In the genomic region with DNA sequence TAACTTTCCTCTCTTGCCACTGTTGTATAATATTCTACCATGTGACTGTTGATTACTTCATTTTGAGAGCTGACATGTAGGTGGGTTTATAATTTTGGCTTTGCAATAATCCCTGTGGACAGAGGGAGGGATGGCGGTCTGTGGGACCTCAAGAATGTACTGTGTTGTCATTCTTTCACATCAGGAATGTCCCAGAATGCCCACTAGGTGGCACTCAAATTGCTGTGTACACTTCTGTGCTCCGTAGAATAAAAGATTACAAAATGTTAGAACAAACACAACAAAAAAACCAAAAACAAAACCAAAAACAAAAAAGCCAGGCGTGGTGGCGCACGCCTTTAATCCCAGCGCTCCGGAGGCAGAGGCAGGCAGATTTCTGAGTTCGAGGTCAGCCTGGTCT, we compare ENCODE assay signal across 9 mouse cellular contexts. TPM values are rescaled to one million over a fixed set of nuclear protein-coding genes. Genes with fewer than 3 reads are reported as not detected.
A peak's percentile ranks its signal among the peaks of the same experiment; 100 is the strongest.
DNase-seq lines count a peak whose midpoint lies in the region; ATAC-seq and TF ChIP-seq lines count a peak whose summit lies in the region.
"Had no signal": no experiment of that assay in that cellular context is flagged by ENCODE, and none has a peak within 500 bp of the region (broad histone marks: within the 10 kb centered on the region; RNA-seq: fewer than 3 reads in every experiment).

No protein-coding gene starts in this region.

- no peak overlapping the region for H3K27ac ChIP-seq in hindbrain, embryonic 14.5 days
- no peak overlapping the region for H3K27ac ChIP-seq in hindbrain, embryonic 10.5 days
- H3K27ac ChIP-seq in CH12.LX (ENCODE audit: insufficient read depth, low read depth), result no peak overlapping the region
- no peak overlapping the region for H3K27ac ChIP-seq in liver, embryonic 14.5 days
- H3K27ac ChIP-seq in forebrain, embryonic 11.5 days (ENCODE audit: low read depth, low read length), result no peak overlapping the region
- H3K27ac ChIP-seq: neural tube, embryonic 13.5 days had no signal

- TF ChIP-seq CTCF in CH12.LX (conservative IDR thresholded peaks at IDR 0.05 in 1 of 2, IDR thresholded peaks at IDR 0.05 in 1 of 2; ENCODE audit: low read depth in 2 of 2, low read length in 2 of 2), result peak; percentile 52 to 75
- peak; percentile 68 for TF ChIP-seq CTCF in liver, embryonic 14.5 days (IDR thresholded peaks at IDR 0.05; ENCODE audit: low read depth)

- H3K9me3 ChIP-seq in hindbrain, embryonic 14.5 days (ENCODE audit: control insufficient read depth, low read length), result no peaks in the 10 kb centered on the region
- 0 out of 2 replicates have a peak, but pooled peaks cover 7% of the 10 kb centered on the region for H3K9me3 ChIP-seq in hindbrain, embryonic 10.5 days
- H3K9me3 ChIP-seq in CH12.LX (replicated peaks; ENCODE audit: low read length), result peaks cover 5% of the 10 kb centered on the region
- H3K9me3 ChIP-seq in liver, embryonic 14.5 days (ENCODE audit: control insufficient read depth, low read length), result no peaks in the 10 kb centered on the region
- no peaks in the 10 kb centered on the region for H3K9me3 ChIP-seq in forebrain, embryonic 11.5 days (ENCODE audit: control insufficient read depth, low read length)

- H3K4me3 ChIP-seq in hindbrain, embryonic 14.5 days (replicated peaks; ENCODE audit: low read length), result no peak overlapping the region
- no peak overlapping the region for H3K4me3 ChIP-seq in hindbrain, embryonic 10.5 days
- no peak overlapping the region for H3K4me3 ChIP-seq in CH12.LX (replicated peaks in 1 of 3; ENCODE audit: low read depth in 2 of 3, low read length in 2 of 3, poor library complexity in 1 of 3)
- no peak overlapping the region for H3K4me3 ChIP-seq in liver, embryonic 14.5 days (ENCODE audit: insufficient read depth in 1 of 2, low read depth in 2 of 2, low read length in 2 of 2)
- no peak overlapping the region for H3K4me3 ChIP-seq in forebrain, embryonic 11.5 days (ENCODE audit: low read depth, low read length)
- H3K4me3 ChIP-seq: neural tube, embryonic 13.5 days had no signal

- no peak overlapping the region for H3K4me2 ChIP-seq in hindbrain, embryonic 14.5 days (replicated peaks)
- H3K4me2 ChIP-seq in CH12.LX (ENCODE audit: insufficient read depth, low read depth, poor library complexity, severe bottlenecking), result no peak overlapping the region
- H3K4me2 ChIP-seq in liver, embryonic 14.5 days (ENCODE audit: low read depth), result no peak overlapping the region
- H3K4me2 ChIP-seq in forebrain, embryonic 11.5 days (ENCODE audit: low read depth, low read length, severe bottlenecking), result no peak overlapping the region
- H3K4me2 ChIP-seq: neural tube, embryonic 13.5 days had no signal

- peak; percentile 26 for DNase-seq in hindbrain, embryonic 14.5 days (ENCODE audit: low spot score)
- DNase-seq in hindbrain, embryonic 10.5 days (ENCODE audit: low spot score), result no peak
- DNase-seq in CH12.LX (ENCODE audit: extremely low read depth), result peak; percentile 37
- no peak for DNase-seq in liver, embryonic 14.5 days (ENCODE audit: low read depth in 3 of 3, low spot score in 3 of 3)
- DNase-seq in thymus, postnatal 4 days, result peak; percentile 50
- no peak for DNase-seq in forebrain, embryonic 11.5 days (ENCODE audit: low spot score)
- no peak for DNase-seq in spleen, postnatal 14 days (ENCODE audit: low spot score in 2 of 2)

- dilution Hi-C loops in CH12.LX (cut with MboI; ENCODE audit: extremely low pct_ligation_motif_present, extremely low pct_unique_long_range_greater_than_20kb, low sequenced_read_pairs), result no loop called here

- no peak overlapping the region for H3K9ac ChIP-seq in hindbrain, embryonic 14.5 days
- no peak overlapping the region for H3K9ac ChIP-seq in CH12.LX (ENCODE audit: insufficient read depth, low read depth)
- no peak overlapping the region for H3K9ac ChIP-seq in liver, embryonic 14.5 days (replicated peaks)
- no peak overlapping the region for H3K9ac ChIP-seq in forebrain, embryonic 11.5 days (ENCODE audit: low read length)
- H3K9ac ChIP-seq: neural tube, embryonic 13.5 days had no signal

- no peak for ATAC-seq in hindbrain, embryonic 14.5 days (ENCODE audit: low FRiP score)
- ATAC-seq in activated CD4-positive, CD25-positive, alpha-beta regulatory T cell, adult 4 months, result peak; percentile 92
- no peak for ATAC-seq in liver, embryonic 14.5 days (ENCODE audit: insufficient read depth)
- ATAC-seq in forebrain, embryonic 11.5 days (replicated peaks; ENCODE audit: low FRiP score), result no peak

- no peaks in the 10 kb centered on the region for H3K4me1 ChIP-seq in hindbrain, embryonic 14.5 days (replicated peaks; ENCODE audit: control insufficient read depth, insufficient read depth, low read length)
- no peaks in the 10 kb centered on the region for H3K4me1 ChIP-seq in hindbrain, embryonic 10.5 days (replicated peaks)
- H3K4me1 ChIP-seq in CH12.LX (ENCODE audit: control insufficient read depth in 1 of 2, insufficient read depth in 2 of 2), result peaks cover 5 to 7% of the 10 kb centered on the region in 2 experiments; a peak in 2 of 4 replicates
- no peaks in the 10 kb centered on the region for H3K4me1 ChIP-seq in liver, embryonic 14.5 days (replicated peaks; ENCODE audit: control insufficient read depth in 2 of 2, insufficient read depth in 2 of 2, low read length in 1 of 2)
- no peaks in the 10 kb centered on the region for H3K4me1 ChIP-seq in forebrain, embryonic 11.5 days (replicated peaks; ENCODE audit: control insufficient read depth, insufficient read depth, low read length)
- H3K4me1 ChIP-seq: neural tube, embryonic 13.5 days had no signal

- no peak for TF ChIP-seq EP300 in CH12.LX (IDR thresholded peaks at IDR 0.05; ENCODE audit: low read length)
- no peak for TF ChIP-seq EP300 in liver, embryonic 14.5 days (IDR thresholded peaks at IDR 0.05; ENCODE audit: low read depth)

- no peaks in the 10 kb centered on the region for H3K27me3 ChIP-seq in hindbrain, embryonic 14.5 days (ENCODE audit: control insufficient read depth, insufficient read depth, low read length)
- no peaks in the 10 kb centered on the region for H3K27me3 ChIP-seq in hindbrain, embryonic 10.5 days (ENCODE audit: insufficient read depth, poor library complexity, severe bottlenecking)
- H3K27me3 ChIP-seq in CH12.LX (replicated peaks), result no peaks in the 10 kb centered on the region
- H3K27me3 ChIP-seq in liver, embryonic 14.5 days (ENCODE audit: control insufficient read depth, insufficient read depth, low read length), result no peaks in the 10 kb centered on the region
- no peaks in the 10 kb centered on the region for H3K27me3 ChIP-seq in forebrain, embryonic 11.5 days (ENCODE audit: control insufficient read depth, insufficient read depth, low read length)
- H3K27me3 ChIP-seq: neural tube, embryonic 13.5 days had no signal

- TF ChIP-seq POLR2A in CH12.LX (IDR thresholded peaks at IDR 0.05; ENCODE audit: low read depth, low read length), result no peak

- in situ Hi-C loops in CH12.LX (cut with MboI; ENCODE audit: low pct_ligation_motif_present, low pct_unique_long_range_greater_than_20kb, low sequenced_read_pairs), result loop anchor here (10.0 kb wide), 2 partner anchors 60 to 280 kb away; no protein-coding TSS in a partner anchor

- 72% methylated on average over 8 of the region's 8 CpGs for WGBS in hindbrain, embryonic 14.5 days
- 67% methylated on average over 8 of the region's 8 CpGs for WGBS in hindbrain, embryonic 10.5 days
- WGBS in liver, embryonic 14.5 days (ENCODE audit: insufficient replicate concordance), result 45% methylated on average over 8 of the region's 8 CpGs
- WGBS in forebrain, embryonic 11.5 days, result 61% methylated on average over 8 of the region's 8 CpGs

- H3K36me3 ChIP-seq in hindbrain, embryonic 14.5 days (replicated peaks; ENCODE audit: control insufficient read depth, insufficient read depth), result no peaks in the 10 kb centered on the region
- H3K36me3 ChIP-seq in hindbrain, embryonic 10.5 days, result no peaks in the 10 kb centered on the region
- no peaks in the 10 kb centered on the region for H3K36me3 ChIP-seq in CH12.LX (replicated peaks in 1 of 2; ENCODE audit: control insufficient read depth in 1 of 2, insufficient read depth in 1 of 2, low read length in 1 of 2)
- H3K36me3 ChIP-seq in liver, embryonic 14.5 days (replicated peaks; ENCODE audit: control insufficient read depth, insufficient read depth, low read depth), result no peaks in the 10 kb centered on the region
- no peaks in the 10 kb centered on the region for H3K36me3 ChIP-seq in forebrain, embryonic 11.5 days (ENCODE audit: control insufficient read depth, insufficient read depth, low read length)
- H3K36me3 ChIP-seq: neural tube, embryonic 13.5 days had no signal

- H3K79me2 ChIP-seq in CH12.LX (replicated peaks; ENCODE audit: control insufficient read depth, extremely low read depth, insufficient read depth, poor library complexity, severe bottlenecking), result no peaks in the 10 kb centered on the region

- TF ChIP-seq RAD21 in CH12.LX (IDR thresholded peaks at IDR 0.05; ENCODE audit: low read depth, low read length), result peak; percentile 66

TF ChIP-seq in CH12.LX, 34 proteins besides CTCF, POLR2A, EP300 and RAD21 (continues in another document):
- TF ChIP-seq ZC3H11A (IDR thresholded peaks at IDR 0.05; ENCODE audit: low read depth, low read length), result 0 out of 2 replicates have a peak, but pooled peaks have one; percentile 1
- TF ChIP-seq SMC3 (IDR thresholded peaks at IDR 0.05; ENCODE audit: low read depth, low read length), result peak; percentile 76

RNA-seq across cellular contexts. Expression of a gene that starts 14.9 kb away (rescaled TPM):
- 20.6 and 23.4 TPM in 2 replicates for polyA plus RNA-seq in hindbrain, embryonic 14.5 days (2014; fragmentation: Nextera tagmentation; extraction: Ambion mirVana)
- 44.4 and 54.4 TPM in 2 replicates for polyA plus RNA-seq in hindbrain, embryonic 10.5 days (2016; fragmentation: Nextera tagmentation; extraction: Ambion mirVana)
- total RNA-seq in CH12.LX (2012; rRNA removed), result 41.3 and 45.9 TPM in 2 replicates
- total RNA-seq in CH12.LX (2014; rRNA removed), result 72.6 and 78.8 TPM in 2 replicates
- 50.7 and 51.7 TPM in 2 replicates for polyA plus RNA-seq in CH12.LX (2012; ENCODE audit: insufficient read length, low read depth)
- 10 to 100 TPM; 24.2 to 31.5 TPM for polyA plus RNA-seq in activated CD4-positive, CD25-positive, alpha-beta regulatory T cell, adult 4 months (2017; shearing (Covaris generic))
- polyA plus RNA-seq in liver, embryonic 14.5 days (2012; rRNA removed), result 23.4 and 34.1 TPM in 2 replicates
- 38.1 and 40.7 TPM in 2 replicates for polyA plus RNA-seq in liver, embryonic 14.5 days (2014; fragmentation: Nextera tagmentation; extraction: Ambion mirVana)
- polyA plus RNA-seq in forebrain, embryonic 11.5 days (2014; fragmentation: Nextera tagmentation; extraction: Ambion mirVana), result 58.4 and 58.8 TPM in 2 replicates

RNA-seq across cellular contexts. Expression of a gene that starts 35.2 kb away (rescaled TPM):
- 27.9 and 28.8 TPM in 2 replicates for polyA plus RNA-seq in hindbrain, embryonic 14.5 days (2014; fragmentation: Nextera tagmentation; extraction: Ambion mirVana)
- 23.6 and 33.3 TPM in 2 replicates for polyA plus RNA-seq in hindbrain, embryonic 10.5 days (2016; fragmentation: Nextera tagmentation; extraction: Ambion mirVana)
- 5.8 and 5.9 TPM in 2 replicates for total RNA-seq in CH12.LX (2012; rRNA removed)
- 5.0 and 6.7 TPM in 2 replicates for total RNA-seq in CH12.LX (2014; rRNA removed)
- polyA plus RNA-seq in CH12.LX (2012; ENCODE audit: insufficient read length, low read depth), result 16.8 and 17.6 TPM in 2 replicates
- polyA plus RNA-seq in activated CD4-positive, CD25-positive, alpha-beta regulatory T cell, adult 4 months (2017; shearing (Covaris generic)), result 1 to 10 TPM; 7.0 to 7.3 TPM
- 2.1 and 2.5 TPM in 2 replicates for polyA plus RNA-seq in liver, embryonic 14.5 days (2012; rRNA removed)
- 2.9 and 3.8 TPM in 2 replicates for polyA plus RNA-seq in liver, embryonic 14.5 days (2014; fragmentation: Nextera tagmentation; extraction: Ambion mirVana)
- polyA plus RNA-seq in forebrain, embryonic 11.5 days (2014; fragmentation: Nextera tagmentation; extraction: Ambion mirVana), result 27.4 and 30.2 TPM in 2 replicates

Comparison
In these comparisons a context has a peak if more than half of its experiments do, and no peak if none do; other contexts are left out.
1. DNase-seq: peak in hindbrain, embryonic 14.5 days (single experiment), CH12.LX (single experiment) and thymus, postnatal 4 days (single experiment); none in hindbrain, embryonic 10.5 days (single experiment), liver, embryonic 14.5 days (0 of 3), forebrain, embryonic 11.5 days (single experiment) and spleen, postnatal 14 days (0 of 2).